Mouse (Mus musculus): ENCODE measurements around the gene Lamc1.

GRCm38 (mm10) chr1:153318741-153319140 is 13.8 kb downstream of the Lamc1 start:
- no peak for TF ChIP-seq POLR2A (IDR thresholded peaks at IDR 0.05; ENCODE audit: borderline replicate concordance, low read depth, low read length)
- no peak for TF ChIP-seq CTCF (IDR thresholded peaks at IDR 0.05; ENCODE audit: low read depth, low read length)

Measured in bone marrow macrophage, adult 2 months (primary cell).